Mouse (Mus musculus) colon, adult 2 months (tissue): ENCODE measurements around the gene Sh2d2a. TPM values are rescaled to one million over a fixed set of nuclear protein-coding genes. Genes with fewer than 3 reads are reported as not detected.

Experiments used
- polyA plus RNA-seq: library from polyadenylated mRNA; depleted of rRNA; stranded (reverse); fragments of >200 nt; gene quantifications from 2 replicates; pipeline ENCODE4 v1.2.3, GENCODE M21; 2012; rRNA removed

Sh2d2a gene
- polyA plus RNA-seq: 0.86 TPM in 2 replicates

DNA sequence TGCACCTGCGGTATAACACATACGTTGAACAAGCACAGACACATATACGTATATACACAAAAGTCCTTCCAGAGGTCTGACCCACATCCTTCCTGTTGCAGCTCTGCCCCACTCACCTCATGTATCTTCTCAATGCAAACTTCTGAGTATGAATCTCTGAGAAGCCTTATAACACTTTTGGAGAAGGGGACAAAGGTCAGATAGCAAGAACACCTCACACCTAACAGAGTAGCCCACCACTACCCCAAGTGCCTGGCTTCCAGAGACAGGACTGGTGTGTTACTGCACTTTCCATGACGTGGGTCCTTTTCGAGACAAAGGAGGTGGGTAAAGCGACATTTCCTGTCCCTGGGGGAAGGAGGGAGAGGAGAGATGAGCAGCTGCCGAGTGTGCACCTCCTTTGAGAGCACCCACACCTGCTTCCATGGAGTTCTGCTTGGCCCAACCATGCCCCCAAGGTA is at the start of gene Sh2d2a:
TSS of gene Sh2d2a (plus strand) at position 106 of the 461 bp plus-strand sequence.

GRCm38 (mm10) chr3:87824206-87824605 is 22.3 kb upstream of the Sh2d2a start, which contains the start of gene Pear1:
Gene Pear1, minus strand, starts transcription at chr3:87824306.

GRCm38 (mm10) chr3:87885281-87886003 is 38.9 kb downstream of the Sh2d2a start, which contains the start of gene Prcc:
Gene Prcc, minus strand, starts transcription at chr3:87885608.

Other genes with a start within 250 kb of the Sh2d2a start
- 33.8 and 38.8 TPM in 2 replicates for gene Arhgef11, start 229.2 kb upstream of the Sh2d2a start, polyA plus RNA-seq
- 0.19 TPM in 1 of 2 replicates, not detected in the other for gene Lrrc71, start 98.1 kb upstream of the Sh2d2a start, polyA plus RNA-seq
- gene Ntrk1, start 51.6 kb upstream of the Sh2d2a start, polyA plus RNA-seq: 0.10 and 0.25 TPM in 2 replicates
- 5.6 and 11.1 TPM in 2 replicates for gene Insrr, start 49.8 kb upstream of the Sh2d2a start, polyA plus RNA-seq
- gene Pear1, start 22.4 kb upstream of the Sh2d2a start, polyA plus RNA-seq: 33.1 and 38.2 TPM in 2 replicates
- 28.8 and 34.8 TPM in 2 replicates for gene Prcc, start 38.9 kb downstream of the Sh2d2a start, polyA plus RNA-seq
- 71.1 and 78.8 TPM in 2 replicates for gene Hdgf, start 59.6 kb downstream of the Sh2d2a start, polyA plus RNA-seq
- 30.3 and 34.7 TPM in 2 replicates for gene Mrpl24, start 72.8 kb downstream of the Sh2d2a start, polyA plus RNA-seq
- gene Isg20l2, start 83.6 kb downstream of the Sh2d2a start, polyA plus RNA-seq: 8.5 and 10.1 TPM in 2 replicates
- gene Rrnad1, start 84.0 kb downstream of the Sh2d2a start, polyA plus RNA-seq: 28.7 and 33.5 TPM in 2 replicates
- not detected in 2 replicates for gene Crabp2, start 101.9 kb downstream of the Sh2d2a start, polyA plus RNA-seq
- 1.5 and 1.6 TPM in 2 replicates for gene Nes, start 124.3 kb downstream of the Sh2d2a start, polyA plus RNA-seq
- gene Bcan, start 153.5 kb downstream of the Sh2d2a start, polyA plus RNA-seq: 1.8 and 2.2 TPM in 2 replicates
- not detected in 2 replicates for gene Hapln2, start 180.8 kb downstream of the Sh2d2a start, polyA plus RNA-seq
- 2.9 and 3.4 TPM in 2 replicates for gene Gpatch4, start 196.4 kb downstream of the Sh2d2a start, polyA plus RNA-seq
- 60.6 and 65.0 TPM in 2 replicates for gene Naxe, start 211.7 kb downstream of the Sh2d2a start, polyA plus RNA-seq
- not detected in 2 replicates for gene Ttc24, start 231.5 kb downstream of the Sh2d2a start, polyA plus RNA-seq
- gene Iqgap3, start 235.2 kb downstream of the Sh2d2a start, polyA plus RNA-seq: 14.6 and 15.6 TPM in 2 replicates